ENCODE assay signal across 8 mouse cellular contexts in the genomic region with DNA sequence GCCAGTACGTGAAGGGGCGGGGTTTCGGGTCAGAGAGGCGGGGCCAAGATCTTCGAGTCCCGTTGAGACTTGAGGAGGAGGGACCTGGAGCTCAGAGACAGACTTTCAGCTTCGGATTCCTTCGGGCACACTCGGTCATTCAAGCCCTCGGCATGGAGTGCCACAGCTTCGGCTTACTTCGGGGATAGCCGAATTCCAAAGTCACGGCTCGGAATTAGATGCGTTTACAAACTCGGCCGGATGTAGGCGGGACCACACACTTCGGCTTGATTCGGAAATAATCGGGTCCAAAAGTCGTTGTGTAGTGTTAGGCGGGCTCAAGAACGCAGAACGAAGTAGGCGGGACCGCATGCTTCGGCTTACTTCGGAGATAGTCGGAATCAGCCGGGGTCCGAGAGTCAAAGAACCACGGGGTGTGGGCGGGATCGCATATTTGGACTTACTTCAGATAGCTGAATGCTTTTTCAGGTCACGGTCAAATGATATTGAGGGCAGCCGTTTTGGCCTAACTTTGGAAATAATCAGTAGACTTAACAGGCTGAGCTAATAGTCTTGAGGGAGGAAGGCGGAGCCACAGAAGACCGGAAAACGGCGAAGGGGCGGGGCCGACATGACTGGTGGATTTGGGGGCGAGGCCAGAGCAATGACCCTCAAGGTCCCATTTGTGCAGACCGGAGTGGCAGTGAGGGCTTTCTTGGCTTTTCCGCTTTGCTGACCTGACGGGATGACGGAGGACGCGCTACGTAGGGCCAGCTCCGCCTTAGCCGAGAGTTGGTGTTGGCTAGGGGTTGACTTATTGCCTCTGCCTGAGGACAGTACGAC. TPM values are rescaled to one million over a fixed set of nuclear protein-coding genes. Genes with fewer than 3 reads are reported as not detected.
DNase-seq lines count a peak whose midpoint lies in the region; ATAC-seq and TF ChIP-seq lines count a peak whose summit lies in the region.

Mboat7 (minus strand) TSS at position 537 of the 822 bp plus-strand sequence.

- peak; percentile 98 for DNase-seq in CD4-positive helper T cell, adult 2 months (ENCODE audit: low read depth, low spot score)
- peak; percentile 99 for DNase-seq in brain, embryonic 18.5 days (ENCODE audit: low read depth, low spot score)
- peak; percentile 99 for DNase-seq in kidney, postnatal 0 days (ENCODE audit: low spot score)
- peak; percentile 94 for DNase-seq in liver, embryonic 11.5 days (ENCODE audit: low spot score)
- peak; percentile 99 for DNase-seq in naive thymus-derived CD4-positive, alpha-beta T cell, adult 2 months (ENCODE audit: low read depth)

- no peaks in the 10 kb centered on the region for H3K9me3 ChIP-seq in heart, embryonic 12.5 days (replicated peaks)
- H3K9me3 ChIP-seq in kidney, postnatal 0 days (replicated peaks; ENCODE audit: low read length) = no peaks in the 10 kb centered on the region
- H3K9me3 ChIP-seq in liver, embryonic 11.5 days (ENCODE audit: control insufficient read depth, low read length) = no peaks in the 10 kb centered on the region
- no peaks in the 10 kb centered on the region for H3K9me3 ChIP-seq in stomach, embryonic 14.5 days (ENCODE audit: control insufficient read depth, low read depth, low read length)

- peaks cover 24% of the 10 kb centered on the region for H3K4me1 ChIP-seq in heart, embryonic 12.5 days (replicated peaks)
- H3K4me1 ChIP-seq in kidney, postnatal 0 days (replicated peaks; ENCODE audit: insufficient read depth, low read length) = peaks cover 17% of the 10 kb centered on the region
- peaks cover 12% of the 10 kb centered on the region for H3K4me1 ChIP-seq in liver, embryonic 11.5 days (replicated peaks; ENCODE audit: control insufficient read depth, insufficient read depth, low read length)
- peaks cover 16% of the 10 kb centered on the region; the same call in 1 of the 2 replicates for H3K4me1 ChIP-seq in stomach, embryonic 14.5 days (ENCODE audit: control insufficient read depth, insufficient read depth, low read length)

- peak within 1 kb of the TSS; percentile 95 for H3K27ac ChIP-seq in heart, embryonic 12.5 days (ENCODE audit: poor library complexity, severe bottlenecking)
- peak within 1 kb of the TSS; percentile 95 for H3K27ac ChIP-seq in kidney, postnatal 0 days
- H3K27ac ChIP-seq in liver, embryonic 11.5 days (ENCODE audit: low read depth, low read length) = peak within 1 kb of the TSS; percentile 95
- peak within 1 kb of the TSS; percentile 99 for H3K27ac ChIP-seq in stomach, embryonic 14.5 days (ENCODE audit: low read length)

- under 1% methylated on average over 55 of the region's 55 CpGs for WGBS in heart, embryonic 12.5 days
- WGBS in kidney, postnatal 0 days = under 1% methylated on average over 55 of the region's 55 CpGs
- WGBS in liver, embryonic 11.5 days = under 1% methylated on average over 55 of the region's 55 CpGs
- WGBS in stomach, embryonic 14.5 days = under 1% methylated on average over 55 of the region's 55 CpGs

- peak within 1 kb of the TSS; percentile 73 for H3K4me3 ChIP-seq in heart, embryonic 12.5 days
- peak within 1 kb of the TSS; percentile 81 for H3K4me3 ChIP-seq in kidney, postnatal 0 days (replicated peaks; ENCODE audit: low read depth, low read length)
- peak within 1 kb of the TSS; percentile 76 for H3K4me3 ChIP-seq in liver, embryonic 11.5 days (ENCODE audit: low read depth, low read length)
- H3K4me3 ChIP-seq in stomach, embryonic 14.5 days (ENCODE audit: low read depth, low read length) = peak within 1 kb of the TSS; percentile 68

- peak; percentile 87 for ATAC-seq in erythroid progenitor cell, adult 5-6 weeks (replicated peaks; ENCODE audit: low FRiP score, poor library complexity, severe bottlenecking)
- ATAC-seq in heart, embryonic 12.5 days (ENCODE audit: insufficient number of reproducible peaks, low FRiP score) = peak; percentile 87
- peak; percentile 91 for ATAC-seq in kidney, postnatal 0 days (replicated peaks; ENCODE audit: low FRiP score, low read depth)
- ATAC-seq in liver, embryonic 11.5 days (replicated peaks; ENCODE audit: low FRiP score) = peak; percentile 82
- ATAC-seq in stomach, embryonic 14.5 days (ENCODE audit: insufficient number of reproducible peaks, insufficient read depth, low FRiP score, low read depth) = peak; percentile 89

- no peak for TF ChIP-seq CTCF in kidney, postnatal 0 days (IDR thresholded peaks at IDR 0.05; ENCODE audit: low read depth)

- peak within 1 kb of the TSS; percentile 78 for H3K4me2 ChIP-seq in heart, embryonic 12.5 days
- H3K4me2 ChIP-seq in kidney, postnatal 0 days (ENCODE audit: low read length) = peak within 1 kb of the TSS; percentile 94
- peak within 1 kb of the TSS; percentile 98 for H3K4me2 ChIP-seq in liver, embryonic 11.5 days
- peak within 1 kb of the TSS; percentile 66 for H3K4me2 ChIP-seq in stomach, embryonic 14.5 days (replicated peaks; ENCODE audit: low read depth, low read length)

- peak within 1 kb of the TSS; percentile 88 for H3K9ac ChIP-seq in heart, embryonic 12.5 days
- H3K9ac ChIP-seq in kidney, postnatal 0 days (ENCODE audit: low read depth, low read length) = peak within 1 kb of the TSS; percentile 89
- peak within 1 kb of the TSS; percentile 70 for H3K9ac ChIP-seq in liver, embryonic 11.5 days (ENCODE audit: low read depth, low read length)
- peak within 1 kb of the TSS; percentile 81 for H3K9ac ChIP-seq in stomach, embryonic 14.5 days (replicated peaks; ENCODE audit: low read depth, low read length)

- peaks cover 32% of the 10 kb centered on the region for H3K36me3 ChIP-seq in heart, embryonic 12.5 days
- peaks cover 11% of the 10 kb centered on the region for H3K36me3 ChIP-seq in kidney, postnatal 0 days (ENCODE audit: insufficient read depth, low read length)
- H3K36me3 ChIP-seq in liver, embryonic 11.5 days (ENCODE audit: control insufficient read depth, insufficient read depth, low read length) = peaks cover 4% of the 10 kb centered on the region
- peaks cover 21% of the 10 kb centered on the region for H3K36me3 ChIP-seq in stomach, embryonic 14.5 days (ENCODE audit: control insufficient read depth, insufficient read depth, low read length)

- H3K27me3 ChIP-seq in heart, embryonic 12.5 days (replicated peaks) = no peaks in the 10 kb centered on the region
- no peaks in the 10 kb centered on the region for H3K27me3 ChIP-seq in kidney, postnatal 0 days (ENCODE audit: insufficient read depth, low read length)
- H3K27me3 ChIP-seq in liver, embryonic 11.5 days (replicated peaks; ENCODE audit: control insufficient read depth, insufficient read depth, low read length) = no peaks in the 10 kb centered on the region
- no peaks in the 10 kb centered on the region for H3K27me3 ChIP-seq in stomach, embryonic 14.5 days (ENCODE audit: control insufficient read depth, insufficient read depth, low read length)

RNA-seq across cellular contexts. Expression of gene Mboat7, which starts in this region (rescaled TPM):
- total RNA-seq in erythroid progenitor cell, adult 5-6 weeks (2015; ENCODE audit: low replicate concordance) = 17.7 and 29.3 TPM in 2 replicates
- total RNA-seq in erythroid progenitor cell, adult 5-6 weeks (2017; ENCODE audit: low replicate concordance) = 1.0 and 6.4 TPM in 2 replicates
- polyA plus RNA-seq in heart, embryonic 12.5 days (2016; fragmentation: Nextera tagmentation; extraction: Ambion mirVana) = 40.7 TPM in 2 replicates
- 55.2 and 60.0 TPM in 2 replicates for polyA plus RNA-seq in kidney, postnatal 0 days (2015; fragmentation: Nextera tagmentation; extraction: Ambion mirVana)
- 35.7 and 36.7 TPM in 2 replicates for polyA plus RNA-seq in liver, embryonic 11.5 days (2014; fragmentation: Nextera tagmentation; extraction: Ambion mirVana)
- polyA plus RNA-seq in stomach, embryonic 14.5 days (2014; fragmentation: Nextera tagmentation; extraction: Ambion mirVana) = 36.8 and 40.4 TPM in 2 replicates

Comparison
In these comparisons a context has a peak if more than half of its experiments do, and no peak if none do; other contexts are left out.
1. Peak in every context shown above with its lines: DNase-seq, ATAC-seq, H3K4me3 ChIP-seq and H3K27ac ChIP-seq.